Mouse (Mus musculus): ENCODE results near the gene 4930556J24Rik. TPM values are rescaled to one million over a fixed set of nuclear protein-coding genes. Genes with fewer than 3 reads are reported as not detected.
"Not testable (repeated sequence)": the region's sequence is repeated elsewhere in the genome, so short reads cannot be mapped to it uniquely, and the experiment has no call there.

4930556J24Rik gene
- total RNA-seq, 2 experiments from 2014 or later, result not detected

DNA sequence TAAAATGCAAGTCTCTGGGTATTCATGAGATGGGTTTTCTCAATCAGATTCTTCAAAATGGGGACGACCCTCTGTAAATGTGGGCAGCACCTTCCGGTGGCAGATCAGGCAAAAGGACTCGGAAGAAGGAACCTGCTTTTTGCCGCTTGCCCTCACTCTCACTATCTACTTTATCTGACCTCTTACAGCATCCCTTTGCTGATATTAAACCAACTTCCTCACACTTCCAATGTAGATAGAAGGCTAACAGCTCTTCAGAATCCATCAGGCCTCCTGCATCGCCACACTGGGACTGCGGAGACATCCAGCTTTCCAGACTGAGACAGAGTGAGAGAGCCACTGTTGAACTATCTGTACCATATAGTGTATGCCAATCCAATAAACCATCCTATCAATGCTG, 53.8 kb downstream of the 4930556J24Rik start:
- no peak for ATAC-seq (ENCODE audit: poor library complexity, severe bottlenecking)

DNA sequence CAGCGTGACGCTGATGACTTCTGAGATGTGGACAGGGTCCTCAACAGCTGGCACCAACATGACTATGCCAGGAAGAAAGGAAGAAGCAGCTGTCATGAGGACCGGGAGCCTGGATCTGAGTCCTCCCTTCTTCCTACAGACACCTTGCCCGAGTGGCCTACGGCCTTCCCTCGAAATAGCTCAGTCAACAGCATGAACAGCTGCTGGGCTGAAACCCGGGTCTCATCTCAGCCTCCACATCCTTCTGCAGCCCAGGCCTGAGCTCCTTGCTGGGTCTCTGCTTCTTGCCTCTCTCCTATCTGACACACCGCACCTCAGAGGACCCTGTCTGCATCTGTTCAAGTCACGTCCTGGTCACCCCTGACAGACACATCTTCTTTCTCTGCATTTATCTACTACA, 54.5 kb downstream of the 4930556J24Rik start:
- no peak for ATAC-seq (ENCODE audit: poor library complexity, severe bottlenecking)

DNA sequence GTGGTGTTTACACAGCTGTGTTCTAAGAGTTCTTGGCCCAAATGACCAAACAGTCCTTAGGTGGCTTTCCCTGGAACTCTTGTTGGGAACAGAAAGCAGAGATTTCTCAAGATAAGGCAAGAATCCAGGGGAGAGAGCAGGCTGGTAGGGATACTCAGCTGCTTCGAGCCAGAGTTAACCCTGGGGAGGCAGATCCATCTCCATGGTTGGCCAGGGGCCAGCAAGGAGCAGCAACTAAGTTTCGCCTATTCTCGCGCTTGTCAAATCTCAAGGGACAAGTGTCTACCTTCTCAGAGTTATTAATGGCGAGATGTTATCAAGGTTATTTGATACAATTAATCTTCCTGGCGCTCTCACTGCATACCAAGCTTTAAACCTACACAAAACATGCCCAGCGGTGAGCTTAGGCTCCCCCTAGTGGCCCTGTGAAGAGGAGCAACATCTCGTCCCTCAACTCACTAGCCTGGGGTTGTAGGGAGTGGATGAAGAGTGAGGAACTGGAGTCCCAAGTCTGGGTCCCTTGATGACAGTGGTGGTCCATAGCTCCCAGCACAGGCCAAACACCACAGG, 55.2 kb downstream of the 4930556J24Rik start:
- ATAC-seq (ENCODE audit: poor library complexity, severe bottlenecking), result peak; percentile 95

DNA sequence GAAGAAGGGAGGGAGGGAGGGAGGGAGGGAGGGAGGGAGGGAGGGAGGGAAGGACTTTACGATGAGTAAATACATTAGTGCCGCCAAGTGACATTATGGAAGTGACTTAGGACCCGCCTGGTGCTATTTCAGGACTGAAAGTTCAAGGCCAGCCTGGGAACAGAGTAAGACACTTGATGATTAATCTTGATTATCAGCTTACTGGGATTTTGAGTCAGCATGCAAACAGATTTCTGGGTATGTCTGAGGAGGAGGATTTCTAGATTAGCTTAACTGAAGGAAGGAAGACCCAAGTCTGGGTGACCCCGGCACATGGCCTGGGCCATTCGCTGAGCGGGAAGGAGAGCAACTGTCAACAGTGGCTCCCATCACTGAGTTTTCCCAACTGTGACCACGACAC, 56.1 kb downstream of the 4930556J24Rik start:
- ATAC-seq (ENCODE audit: poor library complexity, severe bottlenecking), result no peak

DNA sequence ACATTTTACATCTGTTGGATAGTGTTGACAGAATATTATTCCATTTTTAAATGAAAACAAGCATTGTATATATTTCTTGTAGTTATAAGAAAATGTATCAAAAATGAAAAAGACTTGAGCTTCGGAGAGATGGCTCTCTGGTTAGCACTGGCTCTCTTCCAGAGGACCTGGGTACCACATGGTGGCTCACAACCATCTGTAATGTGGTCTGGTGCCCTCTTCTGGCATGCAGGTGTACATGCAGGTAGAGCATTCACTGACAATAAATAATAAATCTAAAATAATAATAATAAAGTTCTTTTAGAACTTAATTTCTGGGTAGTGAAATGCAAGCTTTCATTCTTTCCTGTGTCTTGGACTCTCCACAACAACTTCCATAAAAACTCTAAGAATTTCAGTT, 57.8 kb downstream of the 4930556J24Rik start:
- ATAC-seq (ENCODE audit: poor library complexity, severe bottlenecking), result no peak

DNA sequence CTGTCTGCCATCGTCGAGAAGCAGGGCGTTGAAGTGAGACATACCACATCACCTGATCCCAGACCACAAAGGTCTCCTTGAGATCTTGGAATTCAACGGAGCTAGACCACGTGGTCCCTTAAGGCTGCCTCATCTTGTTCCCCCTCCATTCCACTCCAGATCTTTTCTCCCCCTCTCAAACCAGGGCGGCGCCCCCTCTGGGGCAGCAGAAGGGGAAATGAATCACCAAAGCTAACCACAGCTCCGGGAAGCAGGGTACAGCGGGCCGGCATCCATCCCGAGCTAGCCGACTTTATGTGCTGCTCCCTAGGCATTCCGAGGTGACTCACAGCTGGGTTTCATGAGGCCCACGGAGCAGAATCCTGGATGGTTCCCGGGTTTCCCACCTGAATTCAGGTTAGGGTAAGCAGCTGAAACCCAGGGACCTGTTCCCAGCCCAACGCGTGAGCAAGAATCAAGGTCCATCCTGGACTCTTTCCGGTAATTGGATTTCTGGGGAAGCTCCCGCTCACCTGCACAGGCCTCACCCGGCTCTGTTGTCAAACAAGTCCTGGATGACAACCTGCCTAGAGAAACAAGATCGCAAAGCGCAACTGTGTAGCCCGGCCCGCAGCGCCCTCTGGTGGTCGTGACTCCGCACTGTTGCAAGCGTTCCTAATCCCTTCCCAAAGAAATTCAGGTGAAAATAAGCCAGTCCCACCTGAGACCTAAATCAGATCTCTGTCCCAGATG, 62.3 kb downstream of the 4930556J24Rik start, which contains the start of gene Slc35e4:
TSS of gene Slc35e4 (minus strand) at position 556 of the 732 bp plus-strand sequence.
- ATAC-seq (ENCODE audit: poor library complexity, severe bottlenecking), result peak; percentile 67

DNA sequence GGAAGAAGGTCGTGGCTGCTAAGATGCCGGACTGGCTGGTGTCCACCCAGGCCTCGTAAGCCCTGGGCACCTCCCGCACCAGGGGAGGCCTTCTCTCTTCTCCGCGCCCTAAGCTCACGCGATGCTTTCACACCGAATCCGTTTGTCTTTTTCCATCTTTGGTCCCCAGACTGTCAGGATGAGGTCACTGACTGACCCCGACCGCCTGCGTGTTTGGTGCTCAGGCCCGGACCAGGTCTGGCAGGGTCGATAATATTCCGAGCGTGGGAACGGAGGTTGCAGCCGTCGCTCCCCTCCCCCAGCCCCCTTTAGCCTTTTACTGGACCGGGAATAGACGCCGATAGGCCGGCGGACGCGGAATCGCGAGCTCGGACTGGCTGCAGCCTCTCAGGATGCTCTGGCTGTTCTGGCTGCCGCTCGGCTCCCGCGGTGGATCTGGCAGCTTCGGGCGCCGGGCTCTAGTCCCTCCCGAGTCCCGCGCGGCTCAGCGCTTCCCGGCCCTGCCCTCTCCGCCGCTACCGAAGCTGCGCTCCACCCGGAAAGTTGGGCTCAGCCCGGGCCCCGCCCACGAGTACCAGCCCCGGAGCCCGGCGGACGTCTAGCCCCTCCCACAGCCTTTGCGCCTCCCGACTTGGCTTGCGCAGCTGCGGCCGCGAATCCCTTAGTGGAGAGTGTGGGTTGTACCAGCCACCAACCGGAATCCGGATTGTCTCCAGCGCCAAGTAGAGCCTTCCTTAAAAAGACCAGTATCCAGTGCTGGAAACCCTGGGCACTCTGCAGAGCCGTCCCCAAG, 63.1 kb downstream of the 4930556J24Rik start:
- peak; percentile 77 for ATAC-seq (ENCODE audit: poor library complexity, severe bottlenecking)

DNA sequence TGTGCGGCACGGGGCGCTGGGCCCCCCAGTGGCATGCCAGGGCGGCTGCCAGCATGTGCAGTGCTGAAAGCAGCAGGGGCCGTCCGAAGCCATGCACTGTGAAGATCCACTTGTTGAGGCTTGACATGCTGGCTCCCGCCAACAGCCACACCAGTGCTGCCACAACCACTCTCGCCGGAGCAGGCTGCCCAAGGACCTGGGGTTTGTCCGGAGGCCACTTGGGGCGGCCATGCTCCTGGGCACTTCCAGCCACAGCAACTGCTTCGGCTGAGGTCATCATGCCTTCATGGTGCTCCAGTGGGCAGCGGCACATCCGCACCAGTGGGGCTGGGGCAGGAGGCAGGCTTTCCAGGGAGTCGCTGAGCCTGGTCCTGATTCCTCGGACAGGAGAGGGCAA, 63.7 kb downstream of the 4930556J24Rik start:
- ATAC-seq (ENCODE audit: poor library complexity, severe bottlenecking), result no peak

DNA sequence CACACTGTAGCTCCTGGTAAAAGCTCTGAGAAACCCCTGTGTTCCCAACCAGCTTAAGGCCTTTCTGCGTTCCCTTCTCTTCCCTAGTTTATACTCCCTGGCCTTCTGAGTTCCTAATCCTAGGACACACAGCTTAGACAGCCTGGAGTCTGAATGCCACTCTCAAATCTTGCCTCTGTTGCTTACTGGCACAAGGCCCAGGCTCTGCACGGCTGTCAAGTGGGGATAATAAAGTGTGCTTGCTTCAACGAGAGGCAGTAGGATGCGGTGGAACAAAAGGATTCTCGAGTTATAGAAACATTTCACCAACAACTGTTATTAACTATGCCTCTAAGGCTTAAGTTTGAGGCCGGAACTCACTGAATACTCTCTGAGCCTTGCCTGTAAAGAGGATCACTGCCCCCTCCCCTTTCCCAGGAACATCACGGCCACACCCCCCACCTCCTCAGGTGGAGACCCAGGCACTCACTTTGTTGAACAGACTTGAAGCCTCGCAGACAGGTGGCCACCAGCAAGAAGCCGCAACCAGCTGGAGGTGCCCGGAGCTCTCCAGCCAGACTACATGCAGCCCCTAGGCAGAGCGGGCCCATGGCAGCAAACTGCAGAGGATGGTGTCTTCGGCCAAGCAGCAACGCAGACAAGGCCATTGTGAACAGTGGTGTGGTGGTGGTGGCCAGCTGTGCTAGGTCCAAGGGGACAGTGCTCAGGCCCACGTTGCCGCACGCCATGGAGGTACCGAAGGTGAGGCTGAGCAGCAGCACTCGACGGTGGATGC, 64.3 kb downstream of the 4930556J24Rik start:
- no peak for ATAC-seq (ENCODE audit: poor library complexity, severe bottlenecking)

DNA sequence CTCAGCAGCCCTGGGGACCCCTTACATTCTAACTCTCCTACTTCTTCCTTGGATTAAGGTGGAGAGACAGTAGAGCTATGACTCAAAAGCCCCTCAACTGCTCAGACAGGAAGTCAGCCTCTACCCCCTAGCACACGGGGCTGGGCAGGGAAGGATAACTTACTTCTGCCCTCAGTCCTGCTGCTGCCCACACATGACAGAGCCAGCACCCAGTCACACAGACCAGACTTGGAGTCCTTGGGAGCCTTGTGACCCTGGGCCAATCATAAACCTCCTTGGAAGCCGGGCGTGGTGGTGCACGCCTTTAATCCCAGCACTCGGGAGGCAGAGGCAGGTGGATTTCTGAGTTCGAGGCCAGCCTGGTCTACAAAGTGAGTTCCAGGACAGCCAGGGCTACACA, 65.1 kb downstream of the 4930556J24Rik start:
- not testable (repeated sequence) for ATAC-seq (ENCODE audit: poor library complexity, severe bottlenecking)

DNA sequence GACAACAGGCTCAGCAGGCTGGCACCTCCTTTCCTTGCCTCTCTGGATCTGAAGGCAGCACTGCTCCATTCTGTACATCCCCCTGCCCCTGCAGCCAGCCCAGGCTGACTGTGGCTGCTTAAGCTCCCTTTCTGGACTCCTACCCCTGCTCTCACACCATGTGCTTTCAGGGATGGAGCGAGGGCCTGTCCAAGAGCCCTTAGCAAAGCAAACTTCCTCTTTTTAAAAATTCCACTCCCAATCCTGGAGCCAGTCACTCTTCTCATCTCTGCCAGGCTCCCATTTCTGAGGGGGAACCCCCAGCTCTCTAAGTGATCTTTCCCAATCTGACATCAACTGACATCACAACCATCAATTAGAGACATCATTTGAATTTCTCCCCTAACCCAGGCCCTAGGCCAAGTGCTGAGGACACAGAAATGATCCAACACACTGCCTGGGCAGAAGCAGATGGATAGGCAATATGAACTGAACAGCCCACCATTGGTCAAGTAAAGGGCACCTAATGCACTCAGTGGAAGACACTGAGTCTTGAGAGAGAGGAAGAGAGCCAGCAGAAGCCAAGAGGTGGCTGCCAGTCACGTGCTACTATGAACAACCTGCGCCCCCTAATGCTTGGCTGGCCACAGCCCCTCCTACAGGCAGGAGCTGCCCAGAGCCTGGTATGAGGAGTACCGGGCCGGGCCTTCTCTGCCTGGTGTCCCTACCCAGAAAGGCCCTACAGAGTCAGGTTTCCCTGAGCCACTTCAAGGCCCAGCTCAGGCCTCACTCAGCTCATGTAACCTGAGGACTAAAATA, 65.9 kb downstream of the 4930556J24Rik start:
- ATAC-seq (ENCODE audit: poor library complexity, severe bottlenecking), result no peak

DNA sequence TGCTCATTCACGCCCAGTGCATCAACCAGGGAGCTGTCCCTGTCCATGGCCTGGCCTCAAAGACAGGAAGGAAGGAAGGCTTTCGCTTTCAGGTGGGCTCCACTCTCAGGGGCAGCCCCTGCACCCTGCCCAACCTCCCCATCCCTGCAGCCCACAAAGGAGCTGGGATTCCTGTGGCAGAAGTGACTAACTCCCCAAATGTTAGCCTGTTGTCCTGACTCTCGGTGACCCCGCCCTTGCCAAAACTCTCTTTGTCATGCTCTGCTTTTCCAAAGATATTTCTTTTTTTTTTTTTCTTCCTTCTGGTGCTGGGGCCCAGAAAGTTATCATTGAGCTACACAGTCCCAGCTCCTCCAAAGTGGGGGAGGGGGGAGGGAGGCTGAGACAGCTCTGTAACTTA, 67.3 kb downstream of the 4930556J24Rik start:
- ATAC-seq (ENCODE audit: poor library complexity, severe bottlenecking), result no peak

DNA sequence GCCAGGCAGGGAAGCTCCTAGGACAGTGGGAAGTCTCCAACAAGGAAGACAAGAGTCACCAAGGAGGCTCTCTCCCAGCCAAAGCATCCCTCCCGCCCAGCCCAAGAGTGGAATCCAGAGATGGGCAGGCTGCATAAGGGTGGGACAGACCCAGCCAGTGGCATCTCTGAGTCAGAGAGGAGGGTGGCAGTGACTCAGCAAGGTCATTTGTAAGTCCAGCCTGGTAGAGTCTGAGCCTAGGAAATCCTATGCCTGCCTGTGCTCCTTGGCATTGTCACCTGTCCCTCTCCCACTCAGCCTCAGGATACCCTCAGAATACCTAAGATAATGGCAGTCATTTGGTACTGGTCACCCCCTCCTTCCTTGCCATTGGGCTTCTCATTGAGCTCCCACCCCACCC, 71.1 kb downstream of the 4930556J24Rik start:
- no peak for ATAC-seq (ENCODE audit: poor library complexity, severe bottlenecking)

DNA sequence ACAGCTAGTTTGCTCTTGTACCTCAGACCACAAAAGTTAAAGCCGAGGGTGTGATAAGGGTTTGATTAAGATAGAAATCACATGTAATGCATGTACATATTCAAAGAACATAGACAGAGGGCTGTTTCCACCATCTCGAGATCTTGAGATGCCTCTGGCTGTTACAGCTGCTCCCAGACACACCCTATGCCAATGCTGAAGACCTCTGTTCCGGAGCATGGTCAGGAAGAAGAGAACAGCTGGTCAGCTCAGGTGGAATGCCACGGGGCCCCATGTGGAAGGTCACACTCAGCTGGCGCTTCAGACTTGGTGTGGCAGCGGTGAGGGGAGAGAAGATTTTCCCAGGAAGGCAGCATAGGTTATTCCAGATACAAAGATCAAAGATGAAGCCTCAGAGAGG, 71.9 kb downstream of the 4930556J24Rik start:
- ATAC-seq (ENCODE audit: poor library complexity, severe bottlenecking), result no peak

DNA sequence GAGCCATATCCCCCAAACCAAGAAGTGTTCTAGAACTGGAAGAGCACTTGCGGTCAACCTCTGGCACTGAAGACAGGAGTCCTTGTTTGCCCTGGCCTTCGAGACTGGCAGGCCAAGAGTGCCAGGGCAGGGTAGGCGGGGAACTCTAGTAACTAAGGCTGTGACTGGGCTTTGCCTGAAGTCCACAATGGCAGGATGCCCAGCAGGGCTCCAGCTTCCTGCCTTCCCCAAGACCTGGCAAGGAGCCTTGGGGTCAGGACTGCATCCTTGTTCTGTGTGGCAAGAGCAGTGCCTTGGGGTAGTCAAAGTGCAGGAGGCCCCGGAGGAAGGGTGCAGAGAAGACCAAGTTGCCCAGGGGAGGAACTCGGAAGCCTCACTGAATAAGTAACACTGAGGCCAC, 73.5 kb downstream of the 4930556J24Rik start:
- no peak for ATAC-seq (ENCODE audit: poor library complexity, severe bottlenecking)

DNA sequence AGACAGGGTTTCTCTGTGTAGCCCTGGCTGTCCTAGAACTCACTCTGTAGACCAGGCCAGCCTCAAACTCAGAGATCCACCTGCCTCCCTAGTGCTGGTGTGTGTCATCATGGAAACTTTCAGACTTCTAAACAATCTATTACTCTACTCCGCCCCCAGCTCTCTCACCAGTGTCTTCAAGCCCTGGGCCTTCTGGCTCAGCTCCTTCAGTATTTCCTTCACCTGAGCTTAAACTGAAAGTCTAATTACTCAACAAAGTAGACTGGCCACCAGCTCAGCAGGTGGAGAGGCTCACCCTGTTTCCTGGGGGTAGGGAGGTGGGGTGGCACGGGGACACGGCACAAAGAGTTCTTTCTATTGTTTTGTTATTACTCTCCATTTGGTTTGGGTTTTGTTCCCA, 74.1 kb downstream of the 4930556J24Rik start:
- no peak for ATAC-seq (ENCODE audit: poor library complexity, severe bottlenecking)

DNA sequence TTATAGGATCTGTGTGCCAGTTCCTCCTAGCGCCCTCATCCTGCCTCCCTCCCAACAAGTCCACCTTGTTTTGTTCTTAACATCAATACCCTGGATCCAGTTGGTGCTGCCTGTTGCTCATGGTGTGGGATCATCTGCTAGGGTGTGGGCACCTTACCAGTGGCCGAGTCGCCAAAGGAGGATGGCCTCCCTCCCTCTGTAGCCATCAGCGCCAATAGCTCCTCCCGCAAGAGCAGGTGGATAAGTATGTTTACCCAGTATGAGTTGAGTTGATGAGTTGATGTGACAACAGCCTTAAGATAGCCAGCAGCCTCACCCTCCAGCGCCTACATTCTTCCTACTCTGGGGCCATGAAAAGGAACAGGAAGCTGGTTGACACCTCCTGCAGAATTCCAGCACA, 76.3 kb downstream of the 4930556J24Rik start:
- ATAC-seq (ENCODE audit: poor library complexity, severe bottlenecking), result no peak

DNA sequence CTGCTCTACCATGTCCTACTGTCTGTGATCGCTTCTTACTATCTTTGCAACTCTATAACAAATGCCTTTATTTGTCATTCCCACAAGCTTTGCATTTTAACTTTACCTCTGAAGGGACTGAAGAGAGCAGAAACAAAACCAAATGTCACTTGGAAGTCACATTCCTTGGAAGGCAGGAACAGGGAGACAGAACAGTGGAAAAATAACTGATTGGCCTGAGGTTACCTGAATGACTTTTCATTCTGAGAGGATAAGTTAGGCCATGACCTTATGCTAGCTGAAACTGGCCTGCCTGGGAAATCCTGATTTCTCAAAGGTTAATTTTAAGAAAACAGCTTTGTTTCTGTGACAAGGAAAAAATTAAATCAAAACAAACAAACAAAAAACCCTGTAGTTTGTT, 80.6 kb downstream of the 4930556J24Rik start:
- ATAC-seq (ENCODE audit: poor library complexity, severe bottlenecking), result no peak

DNA sequence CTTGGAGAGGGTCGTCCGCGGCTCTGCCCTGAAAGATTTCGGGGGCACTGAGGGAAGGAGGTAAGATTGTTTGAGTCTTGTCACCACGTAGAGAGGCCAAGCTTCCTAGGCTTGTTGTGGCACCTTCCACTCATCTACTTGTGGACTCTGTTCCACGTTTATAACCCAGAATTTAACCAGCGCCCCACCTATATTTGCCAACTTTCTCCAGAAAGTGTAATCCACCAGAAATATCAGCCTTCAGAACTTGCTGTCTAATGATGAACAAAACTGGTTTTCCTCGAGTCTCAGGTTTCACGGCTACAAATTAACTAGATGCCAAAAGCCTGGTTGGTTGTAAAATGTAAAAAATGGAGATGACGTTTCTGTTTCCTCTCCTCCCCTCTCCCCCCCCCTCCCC, 81.1 kb downstream of the 4930556J24Rik start:
- ATAC-seq (ENCODE audit: poor library complexity, severe bottlenecking), result 0 out of 2 replicates have a peak, but pooled peaks have one; percentile 0
